8 mouse cellular contexts compared by ENCODE assay signal in genomic region chr9:72664409-72665351, GRCm38 (mm10). TPM values are rescaled to one million over a fixed set of nuclear protein-coding genes. Genes with fewer than 3 reads are reported as not detected.
DNase-seq lines count a peak whose midpoint lies in the region; ATAC-seq and TF ChIP-seq lines count a peak whose summit lies in the region.

No protein-coding gene starts in this region.

- DNase-seq in left cerebral cortex, adult 2 months (ENCODE audit: extremely low spot score in 1 of 2, low spot score in 2 of 2): no peak
- no peak for DNase-seq in left cerebral cortex, postnatal 4 days
- no peak for DNase-seq in embryonic facial prominence, embryonic 10.5 days (ENCODE audit: low spot score)
- DNase-seq in liver, postnatal 0 days: no peak
- DNase-seq in thymus, postnatal 36 days: no peak
- no peak for DNase-seq in frontal cortex, postnatal 14 days (ENCODE audit: low spot score in 2 of 2)

- H3K4me1 ChIP-seq in embryonic facial prominence, embryonic 10.5 days: peaks cover 53% of the 10 kb centered on the region
- peaks cover 56% of the 10 kb centered on the region for H3K4me1 ChIP-seq in heart, embryonic 13.5 days
- H3K4me1 ChIP-seq in liver, postnatal 0 days (ENCODE audit: insufficient read depth): peaks cover 20% of the 10 kb centered on the region

- intact Hi-C loops in left cerebral cortex, adult 2 months (cut with DNase I): loop anchor here (5.0 kb wide), 1 partner anchor 132 kb away; the partner anchor contains the start of gene Rfx7
- intact Hi-C loops in left cerebral cortex, postnatal 4 days (cut with DNase I): no loop called here

- H3K9ac ChIP-seq in heart, embryonic 13.5 days: peak overlapping the region; percentile 100
- H3K9ac ChIP-seq in liver, postnatal 0 days (replicated peaks): peak overlapping the region; percentile 98

- WGBS in embryonic facial prominence, embryonic 10.5 days: 69% methylated on average over 12 of the region's 12 CpGs
- 45% methylated on average over 12 of the region's 12 CpGs for WGBS in heart, embryonic 13.5 days
- 66% methylated on average over 12 of the region's 12 CpGs for WGBS in liver, postnatal 0 days (ENCODE audit: insufficient replicate concordance)

- H3K27me3 ChIP-seq in embryonic facial prominence, embryonic 10.5 days (replicated peaks; ENCODE audit: low read depth, poor library complexity, severe bottlenecking): no peaks in the 10 kb centered on the region
- H3K27me3 ChIP-seq in heart, embryonic 13.5 days (replicated peaks): no peaks in the 10 kb centered on the region
- no peaks in the 10 kb centered on the region for H3K27me3 ChIP-seq in liver, postnatal 0 days (ENCODE audit: insufficient read depth, low read length)

- TF ChIP-seq CTCF in left cerebral cortex, adult 2 months (IDR thresholded peaks at IDR 0.05): peak; percentile 41
- no peak; the same call in 1 of the 2 replicates for TF ChIP-seq CTCF in liver, postnatal 0 days (IDR thresholded peaks at IDR 0.05; ENCODE audit: low read depth)

- no peak for TF ChIP-seq EP300 in liver, postnatal 0 days (IDR thresholded peaks at IDR 0.05; ENCODE audit: low read depth)

- peak overlapping the region; percentile 96 for H3K4me2 ChIP-seq in heart, embryonic 13.5 days
- H3K4me2 ChIP-seq in liver, postnatal 0 days (ENCODE audit: low read depth, low read length): peak overlapping the region; percentile 79

- no peak for ATAC-seq in heart, embryonic 13.5 days (ENCODE audit: extremely low read depth, insufficient number of reproducible peaks, low FRiP score, low TSS enrichment)
- no peak for ATAC-seq in liver, postnatal 0 days
- no peak for ATAC-seq in megakaryocyte-erythroid progenitor cell, adult 5-6 weeks (replicated peaks; ENCODE audit: low FRiP score, low TSS enrichment, poor library complexity, severe bottlenecking)

- H3K36me3 ChIP-seq in embryonic facial prominence, embryonic 10.5 days (replicated peaks): peaks cover 59% of the 10 kb centered on the region
- H3K36me3 ChIP-seq in heart, embryonic 13.5 days: peaks cover 58% of the 10 kb centered on the region
- peaks cover 23% of the 10 kb centered on the region for H3K36me3 ChIP-seq in liver, postnatal 0 days (replicated peaks; ENCODE audit: insufficient read depth, low read length)

- H3K9me3 ChIP-seq in embryonic facial prominence, embryonic 10.5 days: no peaks in the 10 kb centered on the region
- H3K9me3 ChIP-seq in heart, embryonic 13.5 days: no peaks in the 10 kb centered on the region
- H3K9me3 ChIP-seq in liver, postnatal 0 days (ENCODE audit: low read length): no peaks in the 10 kb centered on the region

- H3K4me3 ChIP-seq in left cerebral cortex, adult 2 months: peak overlapping the region; percentile 32
- peak overlapping the region; percentile 99 for H3K4me3 ChIP-seq in embryonic facial prominence, embryonic 10.5 days
- peak overlapping the region; percentile 99 for H3K4me3 ChIP-seq in heart, embryonic 13.5 days
- H3K4me3 ChIP-seq in liver, postnatal 0 days (ENCODE audit: low read depth, low read length): peak overlapping the region; percentile 87

- H3K27ac ChIP-seq in left cerebral cortex, adult 2 months: peak overlapping the region; percentile 2; the same call in 1 of the 2 replicates
- H3K27ac ChIP-seq in embryonic facial prominence, embryonic 10.5 days (replicated peaks): peak overlapping the region; percentile 100
- peak overlapping the region; percentile 100 for H3K27ac ChIP-seq in heart, embryonic 13.5 days (replicated peaks)
- H3K27ac ChIP-seq in liver, postnatal 0 days (ENCODE audit: low read depth): peak overlapping the region; percentile 99; the same call in 1 of the 2 replicates

RNA-seq across cellular contexts. Expression of gene Nedd4, which starts 2.5 kb away (rescaled TPM):
- total RNA-seq in left cerebral cortex, adult 2 months (2021): 100 to 1,000 TPM; 268 to 283 TPM
- total RNA-seq in left cerebral cortex, postnatal 4 days (2021): 100 to 1,000 TPM; 392 to 399 TPM
- polyA plus RNA-seq in embryonic facial prominence, embryonic 10.5 days (2016; fragmentation: Nextera tagmentation; extraction: Ambion mirVana): 660 and 664 TPM in 2 replicates
- 468 and 480 TPM in 2 replicates for polyA plus RNA-seq in heart, embryonic 13.5 days (2015; fragmentation: Nextera tagmentation; extraction: Ambion mirVana)
- 56.7 and 70.3 TPM in 2 replicates for polyA plus RNA-seq in liver, postnatal 0 days (2015; fragmentation: Nextera tagmentation; extraction: Ambion mirVana)
- 212 and 300 TPM in 2 replicates for total RNA-seq in megakaryocyte-erythroid progenitor cell, adult 5-6 weeks (2014; fragmentation: Nextera tagmentation)
- total RNA-seq in megakaryocyte-erythroid progenitor cell, adult 5-6 weeks (2017): 341 and 350 TPM in 2 replicates

Comparison
In these comparisons a context has a peak if more than half of its experiments do, and no peak if none do; other contexts are left out.
1. H3K27ac ChIP-seq: peak in every context shown above with its lines; median percentile 100 in embryonic facial prominence, embryonic 10.5 days; 100 in heart, embryonic 13.5 days; 99 in liver, postnatal 0 days; 2 in left cerebral cortex, adult 2 months.
2. H3K4me3 ChIP-seq: peak in every context shown above with its lines; median percentile 99 in embryonic facial prominence, embryonic 10.5 days; 99 in heart, embryonic 13.5 days; 87 in liver, postnatal 0 days; 32 in left cerebral cortex, adult 2 months.